Mouse (Mus musculus) G1E (cell line): ENCODE results near the gene Tmem108.

Source experiments
- CTCF ChIP-seq: IDR thresholded peaks from 2 replicates; pipeline ENCODE4 v1.5.1; 2012; ENCODE audit warnings: low read depth, low read length, inconsistent platforms, mixed read lengths
- GATA1 ChIP-seq: IDR thresholded peaks from 2 replicates; pipeline ENCODE4 v1.6.1; 2012; ENCODE audit warnings: borderline replicate concordance, low read length, inconsistent platforms, mixed read lengths

DNA sequence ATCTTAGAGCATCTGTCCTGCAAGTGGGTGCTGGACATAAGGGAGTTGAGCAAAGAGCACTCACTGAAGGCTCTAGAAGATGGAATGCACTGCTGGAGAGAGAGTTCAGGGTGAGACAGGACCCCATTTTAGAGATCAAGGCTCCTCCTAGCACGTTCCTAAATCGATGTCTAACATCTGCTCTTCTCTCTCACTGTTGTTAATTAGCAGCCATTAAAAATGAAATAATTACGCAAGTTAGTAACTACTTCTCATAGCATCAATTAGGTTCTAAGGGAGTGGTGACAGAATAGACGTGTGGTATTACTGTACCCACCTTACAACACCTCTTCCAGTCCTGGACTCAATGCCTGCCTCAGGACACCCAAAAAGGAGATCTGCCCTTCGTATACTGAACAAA lies 103.7 kb downstream of the Tmem108 start:
- TF ChIP-seq CTCF (no peak), GATA1 (no peak)
